23 mouse cellular contexts compared by ENCODE assay signal in the genomic region with DNA sequence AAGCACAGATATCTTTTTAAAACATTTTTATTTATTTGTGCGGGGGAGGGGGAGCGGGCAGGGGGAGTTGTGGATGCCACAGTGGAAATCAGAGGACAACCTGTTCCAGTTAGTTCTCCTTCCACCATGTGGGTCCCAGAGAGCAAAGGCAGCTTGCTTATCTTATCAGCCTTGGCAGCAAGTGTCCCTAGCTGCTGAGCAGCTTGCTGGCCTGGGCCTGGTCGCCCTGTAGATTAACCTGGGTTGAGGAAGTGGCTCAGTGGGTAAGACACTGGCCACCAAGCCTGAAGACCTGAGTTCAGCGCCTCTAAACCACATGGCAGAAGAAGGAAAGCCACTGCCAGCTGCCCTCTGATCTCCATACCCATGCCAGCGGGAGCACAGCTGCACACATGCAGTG. TPM values are rescaled to one million over a fixed set of nuclear protein-coding genes. Genes with fewer than 3 reads are reported as not detected.
DNase-seq lines count a peak whose midpoint lies in the region; ATAC-seq and TF ChIP-seq lines count a peak whose summit lies in the region.
"Had no signal": no experiment of that assay in that cellular context is flagged by ENCODE, and none has a peak within 500 bp of the region (broad histone marks: within the 10 kb centered on the region; RNA-seq: fewer than 3 reads in every experiment).

No protein-coding gene starts in this region.

- H3K4me2 ChIP-seq in liver, postnatal 0 days (ENCODE audit: low read depth, low read length): no peak overlapping the region
- H3K4me2 ChIP-seq in hindbrain, embryonic 11.5 days (replicated peaks; ENCODE audit: low read depth, low read length): no peak overlapping the region
- H3K4me2 ChIP-seq in midbrain, embryonic 14.5 days (ENCODE audit: low read length): no peak overlapping the region
- H3K4me2 ChIP-seq: midbrain, embryonic 12.5 days had no signal

- H3K27ac ChIP-seq in liver, postnatal 0 days (ENCODE audit: low read depth): no peak overlapping the region
- no peak overlapping the region for H3K27ac ChIP-seq in hindbrain, embryonic 11.5 days (ENCODE audit: low read depth, low read length)
- H3K27ac ChIP-seq in midbrain, embryonic 14.5 days (replicated peaks; ENCODE audit: low read depth, low read length): no peak overlapping the region
- H3K27ac ChIP-seq: midbrain, embryonic 12.5 days had no signal

- H3K36me3 ChIP-seq in liver, postnatal 0 days (replicated peaks; ENCODE audit: insufficient read depth, low read length): no peaks in the 10 kb centered on the region
- H3K36me3 ChIP-seq in hindbrain, embryonic 11.5 days (ENCODE audit: control insufficient read depth, insufficient read depth, low read length): 0 out of 2 replicates have a peak, but pooled peaks cover under 1% of the 10 kb centered on the region
- H3K36me3 ChIP-seq in midbrain, embryonic 14.5 days (ENCODE audit: control insufficient read depth, insufficient read depth, low read length): no peaks in the 10 kb centered on the region

- DNase-seq in heart, adult 18-20 months: peak; percentile 54 to 57
- no peak for DNase-seq in heart, postnatal 10 days
- DNase-seq in MEL-GATA-1-ER (ENCODE audit: extremely low read depth, low read depth): peak; percentile 76
- peak; percentile 55 for DNase-seq in liver
- DNase-seq in liver, postnatal 0 days: no peak
- no peak for DNase-seq in hindbrain, embryonic 11.5 days (ENCODE audit: low spot score)
- DNase-seq in left cerebral cortex, postnatal 36 days (ENCODE audit: low spot score in 2 of 2): no peak
- no peak for DNase-seq in midbrain, embryonic 14.5 days
- DNase-seq: B cell, adult 2 months; cerebellum, adult 11 months; cerebellum, postnatal 14 days; kidney, adult 8-10 months; kidney, postnatal 36 days; layer of hippocampus, postnatal 36 days; left cerebral cortex, postnatal 4 days; lung, adult 2 months; lung, postnatal 4 days; thymus, adult 18-20 months had no signal

- H3K9me3 ChIP-seq in liver, postnatal 0 days (ENCODE audit: low read length): no peaks in the 10 kb centered on the region
- H3K9me3 ChIP-seq in hindbrain, embryonic 11.5 days (ENCODE audit: control insufficient read depth, low read length): no peaks in the 10 kb centered on the region
- H3K9me3 ChIP-seq in midbrain, embryonic 14.5 days (ENCODE audit: control insufficient read depth, low read length): no peaks in the 10 kb centered on the region
- H3K9me3 ChIP-seq: midbrain, embryonic 12.5 days had no signal

- H3K9ac ChIP-seq in liver, postnatal 0 days (replicated peaks): no peak overlapping the region
- no peak overlapping the region for H3K9ac ChIP-seq in hindbrain, embryonic 11.5 days (ENCODE audit: low read depth, low read length)
- no peak overlapping the region for H3K9ac ChIP-seq in midbrain, embryonic 14.5 days (replicated peaks; ENCODE audit: low read length)
- H3K9ac ChIP-seq: midbrain, embryonic 12.5 days had no signal

- peak; percentile 59 for TF ChIP-seq EP300 in liver, postnatal 0 days (IDR thresholded peaks at IDR 0.05; ENCODE audit: low read depth)

- intact Hi-C loops in heart, postnatal 10 days (cut with DNase I): no loop called here
- intact Hi-C loops in left cerebral cortex, postnatal 36 days (cut with DNase I): no loop called here

- 57% methylated on average over 5 of the region's 5 CpGs for WGBS in liver, postnatal 0 days (ENCODE audit: insufficient replicate concordance)
- WGBS in hindbrain, embryonic 11.5 days: 95% methylated on average over 5 of the region's 5 CpGs
- 93% methylated on average over 5 of the region's 5 CpGs for WGBS in midbrain, embryonic 14.5 days

- H3K4me1 ChIP-seq in liver, postnatal 0 days (ENCODE audit: insufficient read depth): peaks cover 9% of the 10 kb centered on the region; the same call in 1 of the 2 replicates
- H3K4me1 ChIP-seq in hindbrain, embryonic 11.5 days (replicated peaks; ENCODE audit: control insufficient read depth, insufficient read depth, low read length): no peaks in the 10 kb centered on the region
- H3K4me1 ChIP-seq in midbrain, embryonic 14.5 days (ENCODE audit: control insufficient read depth, insufficient read depth, low read length): no peaks in the 10 kb centered on the region
- H3K4me1 ChIP-seq: midbrain, embryonic 12.5 days had no signal

- ATAC-seq in liver, postnatal 0 days: peak; percentile 72
- ATAC-seq in hindbrain, embryonic 11.5 days (ENCODE audit: low FRiP score): no peak
- ATAC-seq in midbrain, embryonic 14.5 days (ENCODE audit: low FRiP score, low TSS enrichment): no peak

- no peak for TF ChIP-seq CTCF in liver, postnatal 0 days (IDR thresholded peaks at IDR 0.05; ENCODE audit: low read depth)

- H3K4me3 ChIP-seq in liver, postnatal 0 days (ENCODE audit: low read depth, low read length): no peak overlapping the region
- no peak overlapping the region for H3K4me3 ChIP-seq in hindbrain, embryonic 11.5 days (ENCODE audit: low read depth, low read length)
- no peak overlapping the region for H3K4me3 ChIP-seq in midbrain, embryonic 14.5 days (replicated peaks; ENCODE audit: low read depth, low read length)
- H3K4me3 ChIP-seq: midbrain, embryonic 12.5 days had no signal

- no peaks in the 10 kb centered on the region for H3K27me3 ChIP-seq in liver, postnatal 0 days (ENCODE audit: insufficient read depth, low read length)
- no peaks in the 10 kb centered on the region for H3K27me3 ChIP-seq in hindbrain, embryonic 11.5 days (ENCODE audit: control insufficient read depth, insufficient read depth, low read length)
- no peaks in the 10 kb centered on the region for H3K27me3 ChIP-seq in midbrain, embryonic 14.5 days (ENCODE audit: control insufficient read depth, insufficient read depth, low read length)
- H3K27me3 ChIP-seq: midbrain, embryonic 12.5 days had no signal

RNA-seq across cellular contexts. Expression of a gene that starts 22.8 kb away (rescaled TPM):
- 10 to 100 TPM; 13.5 to 14.9 TPM for total RNA-seq in heart, adult 18-20 months (2021)
- total RNA-seq in heart, postnatal 10 days (2021): 1 to 10 TPM; 7.4 to 8.3 TPM
- 0.06 and 0.08 TPM in 2 replicates for polyA plus RNA-seq in liver, postnatal 0 days (2015; fragmentation: Nextera tagmentation; extraction: Ambion mirVana)
- 11.5 and 12.4 TPM in 2 replicates for polyA plus RNA-seq in hindbrain, embryonic 11.5 days (2014; fragmentation: Nextera tagmentation; extraction: Ambion mirVana)
- total RNA-seq in left cerebral cortex, postnatal 36 days (2021): 10 to 100 TPM; 14.3 to 17.2 TPM
- 15.5 and 16.3 TPM in 2 replicates for polyA plus RNA-seq in midbrain, embryonic 14.5 days (2014; fragmentation: Nextera tagmentation; extraction: Ambion mirVana)
- total RNA-seq: hematopoietic stem cell, adult 5-6 weeks had no signal

RNA-seq across cellular contexts. Expression of a gene that starts 56.0 kb away (rescaled TPM):
- under 1 TPM; 0.30 to 0.57 TPM for total RNA-seq in heart, adult 18-20 months (2021)
- under 1 TPM; 0.43 to 0.79 TPM for total RNA-seq in heart, postnatal 10 days (2021)
- polyA plus RNA-seq in liver, postnatal 0 days (2015; fragmentation: Nextera tagmentation; extraction: Ambion mirVana): 0.19 and 0.26 TPM in 2 replicates
- 3.0 and 3.8 TPM in 2 replicates for polyA plus RNA-seq in hindbrain, embryonic 11.5 days (2014; fragmentation: Nextera tagmentation; extraction: Ambion mirVana)
- 1 to 10 TPM; 1.6 to 2.6 TPM for total RNA-seq in left cerebral cortex, postnatal 36 days (2021)
- polyA plus RNA-seq in midbrain, embryonic 14.5 days (2014; fragmentation: Nextera tagmentation; extraction: Ambion mirVana): 1.7 and 1.8 TPM in 2 replicates

RNA-seq across cellular contexts. Expression of a gene that starts 56.0 kb away (rescaled TPM):
- not detected for total RNA-seq in heart, adult 18-20 months (2021)
- total RNA-seq in heart, postnatal 10 days (2021): not detected
- not detected in 2 replicates for polyA plus RNA-seq in liver, postnatal 0 days (2015; fragmentation: Nextera tagmentation; extraction: Ambion mirVana)
- 0.37 TPM in 1 of 2 replicates, not detected in the other for polyA plus RNA-seq in hindbrain, embryonic 11.5 days (2014; fragmentation: Nextera tagmentation; extraction: Ambion mirVana)
- total RNA-seq in left cerebral cortex, postnatal 36 days (2021): not detected
- polyA plus RNA-seq in midbrain, embryonic 14.5 days (2014; fragmentation: Nextera tagmentation; extraction: Ambion mirVana): not detected in 2 replicates
- total RNA-seq: adrenal gland, adult 18-20 months; hematopoietic stem cell, adult 5-6 weeks had no signal
- polyA plus RNA-seq: frontal cortex, adult 2 months; lung, adult 2 months; midbrain, embryonic 12.5 days; neural tube, embryonic 14.5 days had no signal

Comparison
In these comparisons a context has a peak if more than half of its experiments do, and no peak if none do; other contexts are left out.
1. DNase-seq: peak in heart, adult 18-20 months (2 of 2), MEL-GATA-1-ER (single experiment) and liver (single experiment); none in heart, postnatal 10 days (0 of 2), liver, postnatal 0 days (single experiment), hindbrain, embryonic 11.5 days (single experiment), left cerebral cortex, postnatal 36 days (0 of 2) and midbrain, embryonic 14.5 days (single experiment).